Mouse (Mus musculus): ENCODE measurements around the gene Thtpa. TPM values are rescaled to one million over a fixed set of nuclear protein-coding genes. Genes with fewer than 3 reads are reported as not detected.
A peak's percentile ranks its signal among the peaks of the same experiment; 100 is the strongest.

Gene Thtpa
- 16.1 and 16.4 TPM in 2 replicates for polyA plus RNA-seq (2016; fragmentation: Nextera tagmentation; extraction: Ambion mirVana)

DNA sequence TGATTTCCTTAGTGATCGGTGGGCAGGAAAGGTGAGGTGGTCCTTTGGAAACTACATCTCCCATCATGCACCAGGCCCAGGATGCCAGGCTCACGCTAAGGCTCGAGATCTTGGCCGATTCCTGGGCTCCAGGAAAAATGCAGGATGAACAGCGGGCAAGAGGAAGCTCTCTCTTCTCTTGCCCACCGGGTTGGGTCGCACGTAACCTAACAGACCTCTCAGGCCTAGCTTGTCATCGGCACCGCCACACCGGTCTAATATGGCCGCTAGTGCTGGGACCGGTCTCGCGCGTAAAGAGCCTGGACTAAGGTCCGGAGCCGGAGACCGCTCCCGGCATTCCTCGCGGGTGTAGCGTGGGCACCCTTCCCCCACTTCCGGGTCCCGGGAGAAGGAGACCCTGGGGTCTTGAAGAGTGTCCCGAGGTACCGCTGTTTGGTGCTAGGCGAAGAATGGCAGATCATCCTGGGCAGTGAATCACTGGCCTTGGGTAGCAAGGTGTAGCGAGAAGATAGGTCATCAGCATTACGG, at the start of gene Thtpa:
Gene Thtpa (plus strand): TSS at position 81 of the 528 bp plus-strand sequence.
- Histone ChIP-seq H3K27ac (peak within 1 kb of the TSS; percentile 94), H3K27me3 (ENCODE audit: insufficient read depth, poor library complexity, severe bottlenecking) (no peaks in the 10 kb centered on the region; the same call in 1 of the 2 replicates), H3K4me3 (peak within 1 kb of the TSS; percentile 73), H3K9me3 (no peaks in the 10 kb centered on the region), H3K4me1 (peaks cover 44% of the 10 kb centered on the region), H3K36me3 (peaks cover 20% of the 10 kb centered on the region)
- DNase-seq (ENCODE audit: low spot score) = peak; percentile 93
- whole genome bisulfite sequencing = under 1% methylated on average over 30 of the region's 30 CpGs

GRCm38 (mm10) chr14:55047971-55048531, 46.5 kb upstream of the Thtpa start:
- Histone ChIP-seq H3K36me3 (no peaks in the 10 kb centered on the region), H3K9me3 (no peaks in the 10 kb centered on the region), H3K4me3 (no peak overlapping the region), H3K27ac (no peak overlapping the region), H3K27me3 (ENCODE audit: insufficient read depth, poor library complexity, severe bottlenecking) (no peaks in the 10 kb centered on the region), H3K4me1 (no peaks in the 10 kb centered on the region)
- DNase-seq (ENCODE audit: low spot score) = no peak
- 77% methylated on average over 2 of the region's 2 CpGs for WGBS

DNA sequence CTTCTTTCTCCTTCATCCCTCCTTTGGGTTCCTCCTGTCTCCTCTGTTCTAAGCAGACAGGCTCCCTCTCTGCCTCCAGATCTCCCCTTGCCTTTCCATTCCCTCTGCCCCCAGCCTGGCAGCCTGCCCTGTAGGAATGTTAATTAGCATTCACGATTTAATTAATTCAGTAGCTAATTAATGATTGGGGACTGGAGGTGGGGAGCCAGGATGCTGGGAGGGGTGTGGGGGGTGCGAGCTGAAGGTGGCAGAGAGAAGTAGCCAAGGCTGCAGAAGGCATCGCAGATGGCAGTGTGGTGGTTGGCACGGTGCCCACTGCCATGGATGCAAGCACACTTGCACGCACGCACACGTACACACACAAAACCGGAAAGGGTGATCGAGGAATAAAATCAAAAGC, 42.1 kb upstream of the Thtpa start:
- 84% methylated on average over 9 of the region's 9 CpGs for WGBS
- Histone ChIP-seq H3K4me1 (no peaks in the 10 kb centered on the region), H3K27ac (no peak overlapping the region), H3K4me3 (no peak overlapping the region), H3K9me3 (no peaks in the 10 kb centered on the region), H3K36me3 (no peaks in the 10 kb centered on the region), H3K27me3 (ENCODE audit: insufficient read depth, poor library complexity, severe bottlenecking) (peaks cover 17% of the 10 kb centered on the region)
- DNase-seq (ENCODE audit: low spot score) = no peak

GRCm38 (mm10) chr14:55053050-55053449, 41.5 kb upstream of the Thtpa start:
- 82% methylated on average over 4 of the region's 4 CpGs for WGBS

GRCm38 (mm10) chr14:55053708-55054190, 40.8 kb upstream of the Thtpa start:
- no peak overlapping the region for H3K4me3 ChIP-seq
- no peaks in the 10 kb centered on the region for H3K4me1 ChIP-seq
- 84% methylated on average over 17 of the region's 17 CpGs for WGBS
- H3K27ac ChIP-seq = no peak overlapping the region
- H3K27me3 ChIP-seq (ENCODE audit: insufficient read depth, poor library complexity, severe bottlenecking) = peaks cover 17% of the 10 kb centered on the region
- no peak for DNase-seq (ENCODE audit: low spot score)
- no peaks in the 10 kb centered on the region for H3K36me3 ChIP-seq
- no peaks in the 10 kb centered on the region for H3K9me3 ChIP-seq

More at GRCm38 (mm10) chr14:55053050-55053449, 41.5 kb upstream of the Thtpa start:
- no peaks in the 10 kb centered on the region for H3K9me3 ChIP-seq
- H3K27me3 ChIP-seq (ENCODE audit: insufficient read depth, poor library complexity, severe bottlenecking) = peaks cover 17% of the 10 kb centered on the region
- H3K4me3 ChIP-seq = no peak overlapping the region
- H3K4me1 ChIP-seq = no peaks in the 10 kb centered on the region
- no peak for DNase-seq (ENCODE audit: low spot score)
- no peak overlapping the region for H3K27ac ChIP-seq
- no peaks in the 10 kb centered on the region for H3K36me3 ChIP-seq

- WGBS = 79% methylated on average over 10 of the region's 10 CpGs
- H3K27me3 ChIP-seq (ENCODE audit: insufficient read depth, poor library complexity, severe bottlenecking) = peaks cover 17% of the 10 kb centered on the region
Measured at GRCm38 (mm10) chr14:55054191-55054749, 40.3 kb upstream of the Thtpa start.

GRCm38 (mm10) chr14:55055167-55055834, 39.3 kb upstream of the Thtpa start:
- Histone ChIP-seq H3K36me3 (no peaks in the 10 kb centered on the region), H3K9me3 (no peaks in the 10 kb centered on the region), H3K4me3 (no peak overlapping the region), H3K27me3 (ENCODE audit: insufficient read depth, poor library complexity, severe bottlenecking) (peaks cover 17% of the 10 kb centered on the region), H3K4me1 (peaks cover 8% of the 10 kb centered on the region; the same call in 1 of the 2 replicates), H3K27ac (no peak overlapping the region)
- 78% methylated on average over 11 of the region's 11 CpGs for WGBS
- no peak for DNase-seq (ENCODE audit: low spot score)

More at GRCm38 (mm10) chr14:55054191-55054749, 40.3 kb upstream of the Thtpa start:
- Histone ChIP-seq H3K27ac (no peak overlapping the region), H3K4me1 (no peaks in the 10 kb centered on the region), H3K9me3 (no peaks in the 10 kb centered on the region), H3K36me3 (no peaks in the 10 kb centered on the region), H3K4me3 (no peak overlapping the region)
- DNase-seq (ENCODE audit: low spot score) = no peak

- WGBS = 67% methylated on average over 1 of the region's 1 CpGs
- Histone ChIP-seq H3K9me3 (no peaks in the 10 kb centered on the region), H3K27ac (no peak overlapping the region), H3K36me3 (0 out of 2 replicates have a peak, but pooled peaks cover 4% of the 10 kb centered on the region), H3K4me3 (no peak overlapping the region), H3K27me3 (ENCODE audit: insufficient read depth, poor library complexity, severe bottlenecking) (peaks cover 29% of the 10 kb centered on the region), H3K4me1 (peaks cover 33% of the 10 kb centered on the region)
- no peak for DNase-seq (ENCODE audit: low spot score)
Measured at GRCm38 (mm10) chr14:55059009-55059408, 35.6 kb upstream of the Thtpa start.

- Histone ChIP-seq H3K27me3 (ENCODE audit: insufficient read depth, poor library complexity, severe bottlenecking) (peaks cover 33% of the 10 kb centered on the region), H3K9me3 (no peaks in the 10 kb centered on the region), H3K27ac (no peak overlapping the region), H3K4me3 (no peak overlapping the region), H3K4me1 (peaks cover 33% of the 10 kb centered on the region), H3K36me3 (peaks cover 11% of the 10 kb centered on the region; the same call in 1 of the 2 replicates)
- WGBS = 54% methylated on average over 5 of the region's 5 CpGs
- DNase-seq (ENCODE audit: low spot score) = no peak
Measured at GRCm38 (mm10) chr14:55059931-55060330, 34.7 kb upstream of the Thtpa start.

DNA sequence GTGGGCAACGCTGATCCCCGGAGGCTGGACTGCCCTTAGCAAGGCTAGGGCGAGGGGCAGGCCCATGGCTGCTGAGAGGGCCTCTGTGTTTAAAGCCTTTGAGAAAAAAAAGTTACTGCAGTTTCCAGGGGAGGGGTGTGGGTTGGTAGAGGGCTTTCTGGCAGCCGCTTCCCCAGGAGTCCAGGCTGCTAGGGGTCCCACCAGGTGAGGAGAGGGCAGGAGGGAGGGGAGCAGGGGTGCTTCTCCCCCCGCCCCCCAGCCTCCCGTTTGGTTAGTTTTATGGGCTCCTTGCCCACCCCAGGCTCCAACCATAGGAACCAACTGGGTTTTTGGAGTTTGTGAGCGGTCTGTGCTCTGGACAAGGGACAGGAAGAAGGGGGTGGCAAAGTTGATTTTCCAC, 32.7 kb upstream of the Thtpa start:
- H3K27ac ChIP-seq = no peak overlapping the region
- no peak for DNase-seq (ENCODE audit: low spot score)
- peaks cover 30% of the 10 kb centered on the region for H3K36me3 ChIP-seq
- peaks cover 33% of the 10 kb centered on the region for H3K4me1 ChIP-seq
- peaks cover 45% of the 10 kb centered on the region for H3K27me3 ChIP-seq (ENCODE audit: insufficient read depth, poor library complexity, severe bottlenecking)
- 49% methylated on average over 7 of the region's 7 CpGs for WGBS
- H3K9me3 ChIP-seq = no peaks in the 10 kb centered on the region
- H3K4me3 ChIP-seq = no peak overlapping the region

- peaks cover 48% of the 10 kb centered on the region for H3K27me3 ChIP-seq (ENCODE audit: insufficient read depth, poor library complexity, severe bottlenecking)
- DNase-seq (ENCODE audit: low spot score) = peak; percentile 85
- H3K27ac ChIP-seq = peak overlapping the region; percentile 53; the same call in 1 of the 2 replicates
- peaks cover 33% of the 10 kb centered on the region for H3K4me1 ChIP-seq
- peak overlapping the region; percentile 49 for H3K4me3 ChIP-seq
- no peaks in the 10 kb centered on the region for H3K9me3 ChIP-seq
- 7% methylated on average over 17 of the region's 17 CpGs for WGBS
- peaks cover 38% of the 10 kb centered on the region for H3K36me3 ChIP-seq
Measured at GRCm38 (mm10) chr14:55062626-55063025, 32.0 kb upstream of the Thtpa start.

GRCm38 (mm10) chr14:55063117-55063516, 31.5 kb upstream of the Thtpa start:
- Histone ChIP-seq H3K9me3 (no peaks in the 10 kb centered on the region), H3K36me3 (peaks cover 39% of the 10 kb centered on the region), H3K27me3 (ENCODE audit: insufficient read depth, poor library complexity, severe bottlenecking) (peaks cover 48% of the 10 kb centered on the region), H3K4me3 (peak overlapping the region; percentile 49), H3K4me1 (peaks cover 33% of the 10 kb centered on the region), H3K27ac (peak overlapping the region; percentile 53; the same call in 1 of the 2 replicates)
- no peak for DNase-seq (ENCODE audit: low spot score)
- 79% methylated on average over 5 of the region's 5 CpGs for WGBS

All from heart, embryonic 10.5 days (tissue).